Mouse (Mus musculus): ENCODE data around the gene AW549877.

- TF ChIP-seq GATA1 (IDR thresholded peaks at IDR 0.05; ENCODE audit: borderline replicate concordance, low read length) (no peak), FLI1 (IDR thresholded peaks at IDR 0.05; ENCODE audit: low read length) (no peak)
Observed at GRCm38 (mm10) chr15:3982732-3983131, 12.8 kb downstream of the AW549877 start.

Measured in megakaryocyte, embryonic 14.5 days (primary cell).